Mouse (Mus musculus) stomach, postnatal 0 days (tissue): Measurements from ENCODE around the gene Pcsk2. TPM values are rescaled to one million over a fixed set of nuclear protein-coding genes. Genes with fewer than 3 reads are reported as not detected.

Experiments
- ATAC-seq: fragments of 200-750 bp; cut with Nextera tagmentation; 2 replicates; pipeline ENCODE4 v1.8.0; 2017; ENCODE audit not compliant: low FRiP score, low TSS enrichment
- DNase-seq: peaks from one replicate; pipeline ENCODE4 v3.0.0-alpha.2; 2016; ENCODE audit warnings: low spot score
- H3K27ac ChIP-seq: fragments of 300-500 bp; sonication (generic); replicated peaks from 2 replicates; pipeline ENCODE4 v1.5.1; 2014; ENCODE audit warnings: mild to moderate bottlenecking, control low read depth
- H3K27me3 ChIP-seq: fragments of 300-500 bp; sonication (generic); 2 replicates; pipeline ENCODE4 v1.6.1; 2014; ENCODE audit warnings: low read length; ENCODE audit not compliant: control insufficient read depth, insufficient read depth
- H3K36me3 ChIP-seq: fragments of 300-500 bp; sonication (generic); 2 replicates; pipeline ENCODE4 v1.6.1; 2014; ENCODE audit warnings: low read length, mixed read lengths; ENCODE audit not compliant: control insufficient read depth, insufficient read depth
- H3K4me1 ChIP-seq: fragments of 300-500 bp; sonication (generic); replicated peaks from 2 replicates; pipeline ENCODE4 v1.6.1; 2014; ENCODE audit warnings: antibody characterized with exemption; ENCODE audit not compliant: control insufficient read depth, insufficient read depth
- H3K4me2 ChIP-seq: fragments of 300-500 bp; sonication (generic); replicated peaks from 2 replicates; pipeline ENCODE4 v1.6.1; 2014; ENCODE audit warnings: low read depth, mild to moderate bottlenecking, control low read depth, moderate library complexity
- H3K4me3 ChIP-seq: fragments of 300-500 bp; sonication (generic); 2 replicates; pipeline ENCODE4 v1.5.1; 2014; ENCODE audit warnings: low read depth, low read length, control low read depth
- H3K9ac ChIP-seq: fragments of 300-500 bp; sonication (generic); 2 replicates; pipeline ENCODE4 v1.6.1; 2014; ENCODE audit warnings: mild to moderate bottlenecking, low read length, control low read depth, mixed read lengths
- H3K9me3 ChIP-seq: fragments of 300-500 bp; sonication (generic); 2 replicates; pipeline ENCODE4 v1.6.1; 2016; ENCODE audit warnings: low read length; ENCODE audit not compliant: control insufficient read depth
- CTCF ChIP-seq: IDR thresholded peaks from 2 replicates; pipeline ENCODE4 v1.5.1; 2016; ENCODE audit warnings: antibody characterized with exemption, low read depth, mild to moderate bottlenecking, moderate library complexity
- EP300 ChIP-seq: optimal IDR thresholded peaks from 2 replicates; pipeline ENCODE3; 2016; ENCODE audit warnings: antibody characterized with exemption
- WGBS: fragments of 180-500 bp; shearing (Covaris S2); extraction: QIAGEN DNeasy Blood & Tissue Kit; methylation state at CpG from one replicate; pipeline ENCODE4 v1.1.7; 2014; 5-methylcytosine and 5-hydroxymethylcytosine counted together
- polyA plus RNA-seq: library from polyadenylated mRNA; unstranded; fragments of >200 nt; fragmentation: Nextera tagmentation; extraction: Ambion mirVana; gene quantifications from 2 replicates; pipeline ENCODE4 v1.2.1, GENCODE M21; 2015

Gene Pcsk2
- polyA plus RNA-seq, 1 experiment from 2014 or later: 0.80 TPM

DNA sequence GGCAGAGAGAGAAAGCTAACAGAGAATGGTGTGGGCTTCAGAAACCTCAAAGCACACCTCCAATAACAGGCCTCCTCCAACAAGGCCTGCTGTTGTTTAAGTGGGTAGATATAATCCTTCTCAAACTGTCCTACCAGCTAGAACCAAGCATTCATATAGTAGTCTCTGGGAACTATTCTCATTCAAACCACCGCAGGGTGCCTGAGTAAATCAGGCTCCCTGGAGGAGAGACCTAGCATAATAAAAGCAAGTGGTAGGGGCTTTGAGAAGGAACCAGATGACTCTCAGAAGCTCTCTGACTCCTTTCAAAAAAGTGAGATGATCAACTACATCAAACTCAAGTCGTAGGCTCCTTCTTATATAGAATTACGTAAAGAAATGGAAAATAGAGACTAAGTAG, 75.0 kb downstream of the Pcsk2 start:
- Histone ChIP-seq H3K27ac (no peak overlapping the region), H3K4me2 (no peak overlapping the region), H3K4me1 (no peaks in the 10 kb centered on the region), H3K36me3 (no peaks in the 10 kb centered on the region), H3K4me3 (no peak overlapping the region), H3K27me3 (no peaks in the 10 kb centered on the region), H3K9ac (no peak overlapping the region), H3K9me3 (no peaks in the 10 kb centered on the region)
- DNase-seq (no peak), ATAC-seq (no peak)
- no peak for TF ChIP-seq CTCF
- TF ChIP-seq EP300: no peak
- WGBS: 54% methylated on average over 3 of the region's 3 CpGs

DNA sequence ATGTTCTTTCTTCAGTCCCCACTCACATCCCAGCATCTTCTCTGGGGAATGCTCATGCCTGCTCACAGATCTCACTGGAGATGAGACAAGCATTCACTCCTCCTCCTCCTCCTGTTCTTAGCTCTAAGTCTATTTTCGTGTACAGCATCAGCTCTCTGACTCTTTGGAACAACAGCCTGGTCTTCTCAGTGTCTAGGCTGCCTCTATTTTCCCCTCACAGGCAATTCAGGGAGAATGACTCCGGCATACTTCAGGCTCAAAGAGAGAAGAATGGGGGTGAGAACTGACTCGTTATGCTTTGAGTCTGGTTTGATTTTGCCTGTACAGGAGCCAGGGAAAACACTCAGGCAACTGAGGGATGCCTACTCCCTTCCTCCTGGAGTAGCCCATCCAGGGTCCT, 78.0 kb downstream of the Pcsk2 start:
- H3K9me3 ChIP-seq: no peaks in the 10 kb centered on the region
- no peak for ATAC-seq
- no peak overlapping the region for H3K9ac ChIP-seq
- no peaks in the 10 kb centered on the region for H3K27me3 ChIP-seq
- no peaks in the 10 kb centered on the region for H3K4me1 ChIP-seq
- no peak overlapping the region for H3K27ac ChIP-seq
- no peak for DNase-seq
- no peaks in the 10 kb centered on the region for H3K36me3 ChIP-seq
- H3K4me2 ChIP-seq: no peak overlapping the region
- no peak overlapping the region for H3K4me3 ChIP-seq
- no peak for TF ChIP-seq EP300
- TF ChIP-seq CTCF: no peak
- WGBS: 51% methylated on average over 3 of the region's 3 CpGs

DNA sequence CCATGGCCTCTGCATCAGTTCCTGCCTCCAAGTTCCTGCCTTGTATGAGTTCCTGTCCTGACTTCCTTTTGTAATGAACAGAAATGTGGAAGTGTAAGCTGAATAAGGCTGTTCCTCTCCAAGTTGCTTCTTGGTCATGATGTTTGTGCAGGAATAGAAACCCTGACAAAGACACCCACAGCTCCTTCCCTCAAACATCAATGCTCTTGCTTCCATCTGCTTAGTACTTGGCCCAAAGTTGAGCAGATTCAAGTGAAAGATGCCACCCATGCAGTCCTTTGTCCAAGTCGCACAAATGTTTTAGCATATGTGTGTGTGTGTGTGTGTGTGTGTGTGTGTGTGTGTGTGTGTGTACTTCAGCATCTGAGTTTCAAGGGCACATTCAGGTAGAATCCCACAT, 97.3 kb downstream of the Pcsk2 start:
- TF ChIP-seq EP300: no peak
- TF ChIP-seq CTCF: no peak

DNA sequence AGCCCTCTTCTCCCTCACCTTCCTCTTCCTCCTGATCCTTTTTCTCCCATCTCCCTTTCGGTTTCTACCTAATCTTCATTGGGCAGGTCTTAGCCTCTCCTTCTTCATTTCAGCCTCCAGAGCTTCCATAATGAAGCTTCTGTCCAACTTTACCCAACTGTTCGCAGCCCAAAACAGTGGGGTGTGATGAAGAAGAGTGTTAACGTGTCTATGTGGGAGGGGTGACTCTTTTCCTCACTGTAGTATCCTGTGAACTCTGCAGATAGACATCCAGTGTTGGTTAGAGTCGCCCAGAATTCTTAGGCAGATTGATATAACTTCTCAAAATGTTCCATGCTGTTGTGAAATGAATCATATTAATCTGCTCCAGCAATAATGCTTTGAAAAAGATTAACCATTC, 98.4 kb downstream of the Pcsk2 start:
- H3K9ac ChIP-seq: no peak overlapping the region
- no peak overlapping the region for H3K4me2 ChIP-seq
- DNase-seq (no peak), ATAC-seq (no peak)
- H3K4me1 ChIP-seq: no peaks in the 10 kb centered on the region
- 83% methylated on average over 4 of the region's 4 CpGs for WGBS
- no peak for TF ChIP-seq EP300
- TF ChIP-seq CTCF: no peak
- H3K27me3 ChIP-seq: no peaks in the 10 kb centered on the region
- H3K36me3 ChIP-seq: no peaks in the 10 kb centered on the region
- no peaks in the 10 kb centered on the region for H3K9me3 ChIP-seq
- no peak overlapping the region for H3K27ac ChIP-seq
- H3K4me3 ChIP-seq: no peak overlapping the region

More for the DNA sequence above, 97.3 kb downstream of the Pcsk2 start:
- no peaks in the 10 kb centered on the region for H3K4me1 ChIP-seq
- no peak overlapping the region for H3K9ac ChIP-seq
- no peak overlapping the region for H3K4me2 ChIP-seq
- H3K27ac ChIP-seq: no peak overlapping the region
- DNase-seq (no peak), ATAC-seq (no peak)
- 86% methylated on average over 1 of the region's 1 CpGs for WGBS
- no peaks in the 10 kb centered on the region for H3K9me3 ChIP-seq
- H3K4me3 ChIP-seq: no peak overlapping the region
- H3K36me3 ChIP-seq: no peaks in the 10 kb centered on the region
- H3K27me3 ChIP-seq: no peaks in the 10 kb centered on the region

DNA sequence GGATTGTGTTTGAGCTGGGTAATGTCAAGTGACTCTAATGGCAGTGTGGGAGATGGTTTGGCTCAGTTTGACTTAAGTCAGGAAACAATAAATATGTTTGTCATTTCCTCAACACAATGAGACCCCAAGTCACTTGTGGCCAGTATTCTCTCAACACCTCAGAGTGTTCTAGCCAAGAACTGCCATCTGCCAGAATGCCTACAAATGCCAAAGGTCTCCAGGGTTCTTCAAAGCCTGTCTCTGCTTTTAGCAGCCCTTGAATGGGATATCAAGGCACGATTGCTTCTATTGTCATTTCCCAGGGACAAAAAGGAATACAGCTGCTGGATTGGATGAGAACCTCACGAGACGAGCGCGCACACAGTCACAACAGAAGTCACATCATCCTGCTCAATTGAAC, 100.0 kb downstream of the Pcsk2 start:
- H3K4me3 ChIP-seq: no peak overlapping the region
- no peaks in the 10 kb centered on the region for H3K9me3 ChIP-seq
- 82% methylated on average over 5 of the region's 5 CpGs for WGBS
- H3K4me1 ChIP-seq: no peaks in the 10 kb centered on the region
- no peaks in the 10 kb centered on the region for H3K27me3 ChIP-seq
- no peak overlapping the region for H3K4me2 ChIP-seq
- DNase-seq (no peak), ATAC-seq (no peak)
- H3K27ac ChIP-seq: no peak overlapping the region
- no peak overlapping the region for H3K9ac ChIP-seq
- no peaks in the 10 kb centered on the region for H3K36me3 ChIP-seq
- no peak for TF ChIP-seq EP300
- no peak for TF ChIP-seq CTCF

DNA sequence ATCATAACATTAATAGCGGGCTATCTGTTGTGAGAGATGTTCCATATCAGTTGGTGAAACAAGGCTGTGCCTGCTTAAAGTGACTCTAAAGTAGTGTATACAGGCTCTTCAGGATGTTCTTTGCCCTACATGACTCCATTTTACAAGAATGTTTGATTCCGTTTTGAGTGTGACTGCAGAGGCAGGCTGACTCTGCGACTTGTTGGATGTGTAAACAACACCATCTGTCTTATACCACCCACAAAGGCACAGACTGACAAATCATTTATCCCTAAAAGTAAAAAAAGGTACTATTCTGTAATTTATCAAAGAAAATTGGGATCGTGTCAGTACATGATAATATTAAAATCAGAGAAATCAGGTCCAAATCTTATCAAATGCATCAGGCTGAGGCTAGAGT, 108.7 kb downstream of the Pcsk2 start:
- DNase-seq: no peak
- Histone ChIP-seq H3K4me2 (no peak overlapping the region), H3K27ac (no peak overlapping the region), H3K9ac (no peak overlapping the region), H3K36me3 (no peaks in the 10 kb centered on the region), H3K4me3 (no peak overlapping the region), H3K9me3 (no peaks in the 10 kb centered on the region), H3K27me3 (no peaks in the 10 kb centered on the region), H3K4me1 (no peaks in the 10 kb centered on the region)
- ATAC-seq: no peak
- 65% methylated on average over 4 of the region's 4 CpGs for WGBS
- TF ChIP-seq CTCF: no peak
- TF ChIP-seq EP300: no peak
